Mouse (Mus musculus): ENCODE measurements around the gene Gm49325. TPM values are rescaled to one million over a fixed set of nuclear protein-coding genes. Genes with fewer than 3 reads are reported as not detected.

Gm49325 gene
- polyA plus RNA-seq, 1 experiment from 2014 or later: 12.0 TPM

- H3K9me3 ChIP-seq: no peaks in the 10 kb centered on the region
- no peak for ATAC-seq (ENCODE audit: insufficient number of reproducible peaks, insufficient read depth, low FRiP score, low TSS enrichment, low read depth)
- no peak overlapping the region for H3K9ac ChIP-seq (replicated peaks)
- H3K4me2 ChIP-seq: no peak overlapping the region
- H3K27ac ChIP-seq: no peak overlapping the region
- no peak overlapping the region for H3K4me3 ChIP-seq (replicated peaks)
- H3K4me1 ChIP-seq (replicated peaks): no peaks in the 10 kb centered on the region
- 78% methylated on average over 1 of the region's 1 CpGs for WGBS
- H3K36me3 ChIP-seq: peaks cover 46% of the 10 kb centered on the region
- H3K27me3 ChIP-seq: no peaks in the 10 kb centered on the region
Observed at GRCm38 (mm10) chr10:77647461-77647860, 41.5 kb downstream of the Gm49325 start.

DNA sequence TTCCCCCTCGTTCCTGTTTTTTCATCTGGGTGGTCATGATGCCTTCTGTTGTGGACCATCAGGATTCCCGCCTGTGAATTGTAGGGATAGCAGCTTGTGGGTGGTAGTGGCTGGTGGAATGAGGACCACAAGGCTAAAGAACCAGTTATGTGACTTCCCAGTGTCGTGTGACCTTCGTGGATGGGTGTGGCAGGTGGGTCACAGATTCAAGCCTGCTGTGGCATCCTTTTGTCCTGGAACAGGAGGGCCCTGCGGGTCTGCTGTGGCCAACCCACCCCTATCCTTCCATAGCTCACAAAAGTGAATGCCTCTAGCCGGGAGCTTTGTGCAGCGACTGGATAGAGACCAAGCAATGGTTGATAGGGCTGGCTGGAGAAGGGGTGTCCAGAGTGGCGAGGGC, 41.9 kb downstream of the Gm49325 start:
- no peak for ATAC-seq (ENCODE audit: insufficient number of reproducible peaks, insufficient read depth, low FRiP score, low TSS enrichment, low read depth)
- Histone ChIP-seq H3K27me3 (no peaks in the 10 kb centered on the region), H3K4me2 (no peak overlapping the region), H3K9ac (replicated peaks) (no peak overlapping the region), H3K4me1 (replicated peaks) (no peaks in the 10 kb centered on the region), H3K27ac (no peak overlapping the region), H3K36me3 (peaks cover 43% of the 10 kb centered on the region), H3K4me3 (replicated peaks) (no peak overlapping the region), H3K9me3 (no peaks in the 10 kb centered on the region)
- WGBS: 89% methylated on average over 8 of the region's 8 CpGs

GRCm38 (mm10) chr10:77652046-77652445, 46.0 kb downstream of the Gm49325 start:
- Histone ChIP-seq H3K4me2 (no peak overlapping the region), H3K36me3 (peaks cover 2% of the 10 kb centered on the region; the same call in 1 of the 2 replicates), H3K9me3 (no peaks in the 10 kb centered on the region), H3K9ac (replicated peaks) (no peak overlapping the region), H3K27me3 (no peaks in the 10 kb centered on the region), H3K27ac (no peak overlapping the region), H3K4me1 (replicated peaks) (no peaks in the 10 kb centered on the region), H3K4me3 (replicated peaks) (no peak overlapping the region)
- 90% methylated on average over 9 of the region's 9 CpGs for WGBS
- no peak for ATAC-seq (ENCODE audit: insufficient number of reproducible peaks, insufficient read depth, low FRiP score, low TSS enrichment, low read depth)

DNA sequence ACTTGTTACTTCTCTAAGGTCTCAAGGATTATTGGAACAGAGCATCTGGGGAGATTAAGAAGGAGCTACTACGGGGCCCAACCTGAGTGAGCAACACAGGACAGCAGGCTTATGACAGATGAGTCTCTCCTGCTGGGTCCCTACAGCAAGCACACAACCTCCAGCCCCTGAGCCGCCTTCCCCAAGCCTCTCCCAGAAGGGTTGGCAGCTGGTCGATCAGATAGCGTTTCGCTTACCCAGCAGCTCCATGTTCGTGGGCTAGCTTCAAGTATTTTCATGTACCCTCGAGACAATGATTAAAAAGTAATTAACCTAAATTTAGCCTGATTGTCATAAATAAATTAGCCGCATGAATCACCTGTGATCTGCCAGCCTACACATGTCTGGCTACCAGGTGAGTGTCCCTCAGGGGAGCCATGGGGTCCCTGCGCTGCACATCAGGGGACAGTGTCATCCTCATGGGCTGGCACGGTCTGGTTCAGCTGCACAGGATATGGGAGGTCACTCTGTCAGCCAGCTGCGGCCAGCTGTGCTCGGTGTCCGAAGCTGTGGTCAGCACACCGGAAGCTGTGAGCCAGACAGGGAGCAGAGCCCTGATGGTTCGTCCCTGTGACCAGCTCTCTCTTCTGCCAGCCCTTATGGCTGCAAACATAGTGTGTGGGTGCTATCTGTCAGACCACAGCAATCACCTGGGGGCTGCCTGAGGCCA, 52.4 kb downstream of the Gm49325 start:
- H3K27ac ChIP-seq: no peak overlapping the region
- no peak overlapping the region for H3K9ac ChIP-seq (replicated peaks)
- no peak overlapping the region for H3K4me3 ChIP-seq (replicated peaks)
- no peak overlapping the region for H3K4me2 ChIP-seq
- peaks cover 5% of the 10 kb centered on the region for H3K27me3 ChIP-seq
- no peak for ATAC-seq (ENCODE audit: insufficient number of reproducible peaks, insufficient read depth, low FRiP score, low TSS enrichment, low read depth)
- H3K9me3 ChIP-seq: peaks cover 11% of the 10 kb centered on the region; the same call in 1 of the 2 replicates
- WGBS: 66% methylated on average over 15 of the region's 15 CpGs
- H3K4me1 ChIP-seq (replicated peaks): 0 out of 2 replicates have a peak, but pooled peaks cover 10% of the 10 kb centered on the region
- H3K36me3 ChIP-seq: no peaks in the 10 kb centered on the region

GRCm38 (mm10) chr10:77663949-77664665, 58.1 kb downstream of the Gm49325 start:
- peak; percentile 43; the same call in 1 of the 2 replicates for ATAC-seq (ENCODE audit: insufficient number of reproducible peaks, insufficient read depth, low FRiP score, low TSS enrichment, low read depth)
- 22% methylated on average over 43 of the region's 43 CpGs for WGBS
- H3K4me1 ChIP-seq (replicated peaks): peaks cover 20% of the 10 kb centered on the region
- H3K27me3 ChIP-seq: peaks cover 17% of the 10 kb centered on the region
- H3K4me3 ChIP-seq (replicated peaks): peak overlapping the region; percentile 19; the same call in 1 of the 2 replicates
- 0 out of 2 replicates have a peak overlapping the region, but pooled peaks have one; percentile 12 for H3K27ac ChIP-seq
- H3K36me3 ChIP-seq: no peaks in the 10 kb centered on the region
- peaks cover 11% of the 10 kb centered on the region; the same call in 1 of the 2 replicates for H3K9me3 ChIP-seq
- H3K4me2 ChIP-seq: peak overlapping the region; percentile 55
- H3K9ac ChIP-seq (replicated peaks): no peak overlapping the region

GRCm38 (mm10) chr10:77666342-77666741, 60.3 kb downstream of the Gm49325 start:
- Histone ChIP-seq H3K4me2 (no peak overlapping the region), H3K9me3 (peaks cover under 1% of the 10 kb centered on the region; the same call in 1 of the 2 replicates), H3K36me3 (no peaks in the 10 kb centered on the region), H3K4me3 (replicated peaks) (no peak overlapping the region), H3K27ac (no peak overlapping the region), H3K27me3 (peaks cover 17% of the 10 kb centered on the region), H3K4me1 (replicated peaks) (peaks cover 20% of the 10 kb centered on the region), H3K9ac (replicated peaks) (no peak overlapping the region)
- 70% methylated on average over 8 of the region's 8 CpGs for WGBS
- ATAC-seq (ENCODE audit: insufficient number of reproducible peaks, insufficient read depth, low FRiP score, low TSS enrichment, low read depth): no peak

DNA sequence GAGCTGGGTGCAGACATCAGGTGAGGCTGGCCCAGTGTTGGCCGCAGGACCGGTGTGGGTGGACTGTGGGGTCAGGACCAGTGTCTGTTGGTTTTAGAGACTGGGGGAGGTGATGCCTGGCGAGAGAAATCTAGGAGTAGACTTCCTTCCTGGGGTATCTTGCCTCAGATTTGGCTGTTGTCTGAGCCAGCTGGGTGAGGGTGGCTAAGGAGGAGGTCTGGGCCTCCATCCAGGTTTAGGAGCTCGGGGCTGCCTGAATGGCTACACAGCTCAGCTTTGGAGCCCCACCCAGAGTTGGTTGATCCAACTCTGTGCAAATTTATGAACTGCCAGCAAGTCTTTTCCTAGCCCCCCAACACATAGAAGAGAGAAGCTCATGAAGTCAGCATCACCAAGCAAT, 61.4 kb downstream of the Gm49325 start:
- H3K36me3 ChIP-seq: no peaks in the 10 kb centered on the region
- no peak overlapping the region for H3K4me3 ChIP-seq (replicated peaks)
- H3K9me3 ChIP-seq: no peaks in the 10 kb centered on the region
- 85% methylated on average over 4 of the region's 4 CpGs for WGBS
- peaks cover 17% of the 10 kb centered on the region for H3K27me3 ChIP-seq
- peaks cover 20% of the 10 kb centered on the region for H3K4me1 ChIP-seq (replicated peaks)
- no peak overlapping the region for H3K9ac ChIP-seq (replicated peaks)
- no peak overlapping the region for H3K27ac ChIP-seq
- H3K4me2 ChIP-seq: no peak overlapping the region
- ATAC-seq (ENCODE audit: insufficient number of reproducible peaks, insufficient read depth, low FRiP score, low TSS enrichment, low read depth): no peak

- 62% methylated on average over 4 of the region's 4 CpGs for WGBS
- H3K27me3 ChIP-seq: peaks cover 8% of the 10 kb centered on the region
- no peak for ATAC-seq (ENCODE audit: insufficient number of reproducible peaks, insufficient read depth, low FRiP score, low TSS enrichment, low read depth)
Observed at GRCm38 (mm10) chr10:77670710-77671109, 64.7 kb downstream of the Gm49325 start.

GRCm38 (mm10) chr10:77671519-77671918, 65.5 kb downstream of the Gm49325 start:
- no peak overlapping the region for H3K27ac ChIP-seq
- H3K4me3 ChIP-seq (replicated peaks): no peak overlapping the region
- no peak overlapping the region for H3K9ac ChIP-seq (replicated peaks)
- H3K27me3 ChIP-seq: peaks cover 15% of the 10 kb centered on the region
- WGBS: 47% methylated on average over 4 of the region's 4 CpGs
- peaks cover 19% of the 10 kb centered on the region for H3K4me1 ChIP-seq (replicated peaks)
- no peaks in the 10 kb centered on the region for H3K9me3 ChIP-seq
- H3K4me2 ChIP-seq: no peak overlapping the region
- ATAC-seq (ENCODE audit: insufficient number of reproducible peaks, insufficient read depth, low FRiP score, low TSS enrichment, low read depth): no peak
- no peaks in the 10 kb centered on the region for H3K36me3 ChIP-seq

More at GRCm38 (mm10) chr10:77670710-77671109, 64.7 kb downstream of the Gm49325 start:
- no peak overlapping the region for H3K27ac ChIP-seq
- no peaks in the 10 kb centered on the region for H3K36me3 ChIP-seq
- H3K4me2 ChIP-seq: no peak overlapping the region
- no peaks in the 10 kb centered on the region for H3K9me3 ChIP-seq
- no peak overlapping the region for H3K4me3 ChIP-seq (replicated peaks)
- peaks cover 26% of the 10 kb centered on the region for H3K4me1 ChIP-seq (replicated peaks)
- H3K9ac ChIP-seq (replicated peaks): no peak overlapping the region

GRCm38 (mm10) chr10:77673765-77674164, 67.8 kb downstream of the Gm49325 start:
- H3K4me3 ChIP-seq (replicated peaks): no peak overlapping the region
- H3K27me3 ChIP-seq: peaks cover 36% of the 10 kb centered on the region
- no peaks in the 10 kb centered on the region for H3K9me3 ChIP-seq
- ATAC-seq (ENCODE audit: insufficient number of reproducible peaks, insufficient read depth, low FRiP score, low TSS enrichment, low read depth): no peak
- peaks cover 36% of the 10 kb centered on the region for H3K4me1 ChIP-seq (replicated peaks)
- H3K9ac ChIP-seq (replicated peaks): no peak overlapping the region
- H3K4me2 ChIP-seq: no peak overlapping the region
- no peaks in the 10 kb centered on the region for H3K36me3 ChIP-seq
- H3K27ac ChIP-seq: no peak overlapping the region
- WGBS: 59% methylated on average over 13 of the region's 13 CpGs

DNA sequence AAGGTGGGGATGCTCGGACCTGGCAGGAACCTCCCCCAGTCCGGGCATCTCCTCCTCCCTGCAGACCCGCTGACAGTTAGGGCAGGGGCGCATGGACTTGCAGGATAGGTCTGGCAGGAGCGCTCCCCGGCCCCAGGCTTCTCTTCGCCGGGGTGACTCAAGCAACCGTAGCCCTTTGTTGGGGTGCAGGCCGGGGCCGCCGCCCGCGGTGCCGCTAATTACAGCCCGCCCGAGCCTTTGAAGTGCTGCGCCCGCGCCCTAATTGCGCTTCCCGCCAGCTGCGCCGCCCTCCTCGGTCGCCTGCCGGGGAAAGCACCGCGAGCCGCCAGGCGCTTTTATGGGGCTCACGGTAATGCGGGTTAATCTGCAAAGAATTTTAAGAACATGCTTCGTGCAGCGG, 71.6 kb downstream of the Gm49325 start:
- no peaks in the 10 kb centered on the region for H3K36me3 ChIP-seq
- peak overlapping the region; percentile 48 for H3K9ac ChIP-seq (replicated peaks)
- H3K27me3 ChIP-seq: peaks cover 47% of the 10 kb centered on the region
- 0 out of 2 replicates have a peak, but pooled peaks have one; percentile 4 for ATAC-seq (ENCODE audit: insufficient number of reproducible peaks, insufficient read depth, low FRiP score, low TSS enrichment, low read depth)
- under 1% methylated on average over 35 of the region's 35 CpGs for WGBS
- H3K9me3 ChIP-seq: no peaks in the 10 kb centered on the region
- peak overlapping the region; percentile 39 for H3K4me3 ChIP-seq (replicated peaks)
- peaks cover 50% of the 10 kb centered on the region for H3K4me1 ChIP-seq (replicated peaks)
- H3K27ac ChIP-seq: peak overlapping the region; percentile 53
- H3K4me2 ChIP-seq: peak overlapping the region; percentile 82
